Mouse (Mus musculus) lung, postnatal 36 days (tissue): ENCODE measurements around the gene Tac4.

Source experiments
- DNase-seq: peaks from one replicate; pipeline ENCODE4 v3.0.0; 2022; ENCODE audit warnings: mixed read lengths

Tac4 gene

DNA sequence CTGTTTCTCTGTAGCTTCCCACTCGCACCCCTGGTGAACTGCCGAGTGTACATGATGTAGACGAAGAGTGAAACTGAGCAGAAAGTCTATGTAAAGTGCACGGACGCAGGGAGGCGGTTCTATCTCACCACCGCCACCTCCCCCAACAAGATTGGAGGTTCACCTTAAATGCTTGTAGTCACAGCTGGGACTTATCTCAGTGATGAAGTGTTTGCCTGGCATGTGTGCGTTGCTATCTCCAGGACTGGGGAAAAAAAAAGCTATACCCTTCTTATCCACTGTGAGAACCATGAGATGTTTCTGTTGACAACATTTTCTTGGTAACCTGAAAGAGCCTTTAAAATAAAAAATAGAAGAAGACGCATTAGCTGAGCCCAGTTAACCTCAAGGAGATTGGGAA is 56.8 kb downstream of the Tac4 start:
- no peak for DNase-seq
